Mouse (Mus musculus) v-Abl transformed pro-B cells (cell line): ENCODE data around the gene Tsr3.
"Not testable (repeated sequence)": the region's sequence is repeated elsewhere in the genome, so short reads cannot be mapped to it uniquely, and the experiment has no call there.

Experiments
- in situ Hi-C, 2 experiments: fragments of 400-800 bp; cut with MboI; formaldehyde crosslinking; loops; one replicate each; pipeline ENCODE4 v1.15.1; 2025; ENCODE audit not compliant: unreplicated experiment in 2 of 2

Tsr3 gene

DNA sequence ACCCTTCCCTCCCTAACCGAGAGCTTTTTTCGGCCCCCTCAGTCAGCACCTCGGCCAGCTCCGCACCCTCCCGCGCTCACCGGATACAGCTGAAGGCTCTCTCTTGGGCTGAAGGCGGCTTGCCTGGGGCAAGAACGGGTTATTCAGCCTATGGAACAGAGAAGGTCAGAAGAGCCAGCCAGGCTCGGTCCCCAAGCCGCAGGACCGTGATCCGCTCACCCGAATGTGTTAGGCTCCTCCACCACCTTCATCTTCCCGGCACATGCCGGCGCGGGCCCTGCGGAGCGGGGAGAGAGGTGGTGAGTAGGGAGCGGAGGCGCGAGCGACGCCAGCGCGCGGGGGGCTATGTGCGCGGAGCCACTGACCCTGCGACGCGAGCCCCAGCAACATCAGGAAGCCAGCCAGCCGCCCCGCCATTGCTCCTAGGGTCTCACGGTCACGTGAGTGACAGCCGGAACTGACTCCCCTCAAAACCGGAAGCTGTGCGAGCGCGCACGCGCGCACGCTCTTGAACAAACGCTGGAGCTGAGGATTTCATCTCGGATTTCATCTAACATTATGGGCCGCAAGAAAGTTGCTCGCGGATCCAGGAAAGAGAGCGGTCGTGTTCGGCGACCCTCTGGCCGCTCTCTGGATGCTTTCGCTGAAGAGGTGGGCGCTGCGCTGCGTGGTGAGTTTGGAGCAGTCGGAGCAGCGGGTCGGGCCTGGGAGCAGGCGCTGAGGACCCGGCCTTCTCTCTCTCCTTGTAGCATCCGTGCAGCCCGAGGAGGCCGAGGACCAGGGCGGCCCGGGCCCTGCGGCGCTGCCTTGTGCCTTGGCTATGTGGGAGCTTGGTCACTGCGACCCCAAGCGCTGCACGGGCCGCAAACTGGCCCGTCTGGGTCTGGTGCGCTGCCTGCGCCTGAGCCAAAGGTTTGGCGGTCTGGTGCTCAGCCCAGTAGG is at the start of gene Tsr3, which contains the start of gene Gnptg:
Tsr3 (plus strand) TSS at position 476 of the 942 bp plus-strand sequence.
Gnptg (minus strand) TSS at position 430 of the 942 bp plus-strand sequence.
- in situ Hi-C loops = no loop called here

GRCm38 (mm10) chr17:25202401-25202800 is 37.6 kb upstream of the Tsr3 start:
- in situ Hi-C loops = no loop called here

DNA sequence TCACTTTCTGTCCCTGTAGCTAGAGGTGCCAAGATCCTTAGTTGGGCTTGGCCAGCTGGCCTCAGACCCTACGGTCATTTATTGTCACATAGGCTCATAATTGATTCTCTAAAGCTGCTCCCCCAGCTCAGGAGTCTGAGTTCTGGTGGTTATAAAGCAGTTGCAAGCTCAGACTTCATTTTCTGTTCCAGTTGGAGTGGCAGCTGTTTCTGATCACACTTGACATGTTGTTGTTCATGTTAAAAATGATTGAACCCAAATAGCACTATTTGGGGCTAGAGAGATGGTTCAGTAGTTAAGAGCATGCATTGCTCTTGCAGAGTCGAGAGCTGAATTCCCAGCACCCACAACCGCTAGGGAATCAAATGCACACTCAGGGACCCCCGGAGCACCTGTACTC is 30.0 kb upstream of the Tsr3 start:
- in situ Hi-C loops = no loop called here

DNA sequence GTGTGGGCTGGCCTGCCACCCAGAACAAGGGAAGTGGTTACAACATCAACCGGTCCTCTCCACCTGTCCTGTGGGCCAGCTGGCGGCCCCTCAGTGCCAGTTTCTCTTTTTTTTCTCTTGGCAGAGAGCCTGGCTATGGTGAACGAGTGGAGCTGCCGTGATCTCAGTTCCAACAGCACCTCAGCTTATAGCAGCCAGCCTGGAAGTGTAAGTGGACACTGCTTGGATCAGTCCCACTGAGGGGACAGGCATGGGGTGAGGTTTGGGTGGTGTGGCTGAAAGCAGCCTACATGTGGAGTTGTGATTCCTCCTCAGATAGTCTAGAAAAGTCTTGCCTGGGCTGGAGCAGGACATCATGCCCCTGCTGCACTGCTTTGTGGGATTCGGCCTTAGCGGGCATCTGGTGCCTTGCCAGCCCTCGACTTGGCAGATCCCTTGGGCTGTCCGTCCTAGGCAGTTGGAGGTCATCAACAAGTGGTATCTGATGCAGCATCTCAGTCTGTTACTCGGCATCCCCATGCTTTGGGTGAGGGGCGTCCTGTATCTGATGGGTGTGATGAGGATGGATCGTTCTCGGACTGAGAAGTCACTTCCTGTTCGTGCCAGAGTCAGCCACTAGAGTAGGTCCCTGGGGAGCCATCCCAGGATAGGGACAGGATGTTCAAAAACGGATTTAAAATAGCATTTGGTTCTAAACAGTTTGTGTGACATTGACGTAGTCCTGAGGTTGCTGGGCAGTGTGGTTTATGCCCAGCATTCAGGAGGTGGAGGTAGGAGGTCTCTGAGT is 29.1 kb upstream of the Tsr3 start:
- in situ Hi-C loops = no loop called here

DNA sequence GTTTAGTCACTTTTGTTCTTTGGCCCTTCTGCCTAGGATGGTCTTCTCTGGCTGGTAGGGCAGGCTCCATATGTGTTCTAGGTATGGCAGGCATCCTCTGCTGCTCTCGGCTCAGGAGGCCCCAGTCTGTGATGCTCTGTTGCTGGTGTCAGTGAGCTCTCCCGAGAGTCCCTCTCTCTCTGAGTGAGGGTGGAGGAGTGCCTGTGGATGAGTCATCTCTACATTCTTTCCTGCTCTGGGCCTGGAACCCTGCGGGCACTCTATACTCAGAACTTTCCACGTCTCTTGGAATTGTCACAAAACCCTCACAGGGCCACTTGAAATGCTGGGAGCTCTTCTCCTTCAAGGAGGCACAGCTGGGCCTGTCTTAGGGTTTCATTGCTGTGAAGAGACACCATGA is 28.3 kb upstream of the Tsr3 start:
- in situ Hi-C loops = no loop called here

GRCm38 (mm10) chr17:25215431-25215830 is 24.5 kb upstream of the Tsr3 start:
- in situ Hi-C loops = no loop called here

- in situ Hi-C loops = no loop called here
Observed at GRCm38 (mm10) chr17:25218967-25219366, 21.0 kb upstream of the Tsr3 start.

- in situ Hi-C loops = no loop called here
Observed at GRCm38 (mm10) chr17:25219492-25220295, 20.3 kb upstream of the Tsr3 start.

GRCm38 (mm10) chr17:25220746-25221145 is 19.2 kb upstream of the Tsr3 start:
- in situ Hi-C loops = no loop called here

- in situ Hi-C loops = no loop called here
Observed at GRCm38 (mm10) chr17:25221821-25222503, 18.0 kb upstream of the Tsr3 start.

DNA sequence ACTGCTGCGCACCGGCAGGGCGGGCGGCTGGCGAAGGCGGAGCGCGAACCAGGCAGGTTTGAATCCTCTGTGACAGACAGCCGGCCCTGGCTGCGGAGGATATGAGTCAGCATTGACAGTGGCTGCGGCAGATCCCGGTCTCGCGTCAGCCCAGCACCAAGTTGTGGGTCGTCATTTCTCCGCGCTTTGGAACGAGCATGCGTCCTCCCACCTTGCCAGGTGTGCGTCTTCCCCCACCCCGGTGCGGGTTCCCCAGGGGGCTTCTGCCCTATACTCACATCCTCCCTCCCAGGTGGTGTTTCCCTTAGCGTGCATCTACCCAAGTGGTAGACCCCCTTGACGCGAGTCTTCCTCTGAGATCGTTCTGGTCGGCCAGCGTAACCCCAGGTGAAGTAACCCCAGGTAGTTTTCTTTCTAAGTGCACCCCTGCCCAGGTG is 17.4 kb upstream of the Tsr3 start:
- in situ Hi-C loops = not testable (repeated sequence)

GRCm38 (mm10) chr17:25222951-25223601 is 16.9 kb upstream of the Tsr3 start:
- in situ Hi-C loops = no loop called here

DNA sequence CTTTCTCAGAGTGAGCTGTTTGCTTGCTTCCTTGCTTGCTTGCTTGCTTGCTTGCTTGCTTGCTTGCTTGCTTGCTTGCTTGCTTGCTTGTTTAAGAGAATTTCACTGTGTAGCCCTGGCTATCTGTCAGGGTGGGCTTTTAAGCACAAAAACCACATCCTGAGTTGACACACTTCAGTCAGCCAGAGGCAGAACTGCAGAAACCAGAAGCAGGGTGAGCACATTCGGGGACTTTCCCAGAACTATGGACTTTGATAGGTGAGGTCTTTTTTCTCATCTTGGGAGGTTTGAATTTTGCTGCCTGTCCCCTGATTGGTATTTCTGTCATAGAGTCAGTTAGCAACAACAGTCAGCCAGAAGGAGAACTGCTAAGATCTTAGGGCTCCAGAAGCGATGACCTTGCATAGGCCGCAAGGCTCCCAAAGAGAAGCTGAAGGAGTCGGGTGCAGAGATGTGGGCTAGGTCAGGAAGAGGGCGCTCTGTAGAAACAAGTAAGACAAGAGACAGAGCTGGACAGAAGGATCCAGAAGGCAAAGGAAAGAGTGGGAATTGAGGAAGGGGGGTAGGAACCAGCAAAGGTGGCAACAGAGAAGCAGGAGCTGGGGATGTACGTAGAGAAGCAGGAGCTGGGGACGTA is 15.3 kb upstream of the Tsr3 start:
- in situ Hi-C loops = no loop called here

DNA sequence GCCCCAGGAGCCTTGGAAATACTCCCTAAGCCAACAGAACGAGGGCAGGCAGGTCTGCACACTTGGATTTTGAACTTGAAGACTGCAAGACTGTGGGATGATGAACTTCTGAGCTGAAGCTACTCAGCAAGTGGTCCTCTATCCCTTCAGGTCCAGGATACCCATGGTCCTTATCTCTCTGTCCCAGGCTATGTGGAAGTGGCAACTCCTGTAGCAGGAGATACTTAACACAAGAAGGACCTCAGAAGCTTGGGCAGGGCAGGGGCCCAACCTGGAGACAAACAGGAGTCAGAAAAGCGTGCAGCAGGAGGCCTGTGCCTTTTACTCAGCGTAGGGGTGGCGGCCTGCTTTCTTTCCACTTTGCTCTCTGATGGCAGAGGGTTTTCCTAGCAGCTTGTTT is 14.3 kb upstream of the Tsr3 start:
- in situ Hi-C loops = no loop called here

- in situ Hi-C loops = no loop called here
Observed at GRCm38 (mm10) chr17:25227991-25228390, 12.0 kb upstream of the Tsr3 start.

- in situ Hi-C loops = not testable (repeated sequence)
Observed at GRCm38 (mm10) chr17:25230014-25230655, 9.8 kb upstream of the Tsr3 start.

DNA sequence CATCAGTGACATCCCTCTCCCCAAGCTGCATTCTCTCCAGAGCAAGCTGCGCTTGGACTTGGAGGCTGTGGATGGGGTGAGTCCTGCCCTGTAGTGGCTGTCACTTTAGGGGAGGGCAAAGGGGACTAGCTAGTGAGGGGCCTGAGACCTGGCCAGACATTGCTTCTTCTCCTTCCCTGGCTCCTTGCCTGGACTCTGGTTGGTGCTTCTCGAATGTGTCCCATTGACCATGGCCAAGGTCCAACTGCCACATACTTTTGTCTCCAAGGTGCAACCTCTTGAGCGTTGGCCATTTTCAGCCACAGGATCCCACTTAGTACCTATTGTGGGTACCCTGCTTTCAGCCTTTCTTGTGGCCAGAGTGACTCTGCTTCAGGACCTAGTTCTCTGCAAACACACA is 9.3 kb upstream of the Tsr3 start:
- in situ Hi-C loops = no loop called here

- in situ Hi-C loops = not testable (repeated sequence)
Observed at GRCm38 (mm10) chr17:25231621-25232020, 8.3 kb upstream of the Tsr3 start.

- in situ Hi-C loops = no loop called here
Observed at GRCm38 (mm10) chr17:25235635-25236034, 4.3 kb upstream of the Tsr3 start.
